Mouse (Mus musculus) heart, adult 2 months (tissue): Measurements from ENCODE around the gene Zdhhc13.
A peak's percentile ranks its signal among the peaks of the same experiment; 100 is the strongest.

Source experiments
- CTCF ChIP-seq: fragments of 200-600 bp; IDR thresholded peaks from 2 replicates; pipeline ENCODE4 v1.8.1; 2022; ENCODE audit warnings: antibody characterized with exemption, mild to moderate bottlenecking, moderate library complexity
- EP300 ChIP-seq: fragments of 200-500 bp; IDR thresholded peaks from 2 replicates; pipeline ENCODE4 v1.6.1; 2011; ENCODE audit warnings: low read depth, low read length, control low read depth; ENCODE audit not compliant: insufficient read depth

DNA sequence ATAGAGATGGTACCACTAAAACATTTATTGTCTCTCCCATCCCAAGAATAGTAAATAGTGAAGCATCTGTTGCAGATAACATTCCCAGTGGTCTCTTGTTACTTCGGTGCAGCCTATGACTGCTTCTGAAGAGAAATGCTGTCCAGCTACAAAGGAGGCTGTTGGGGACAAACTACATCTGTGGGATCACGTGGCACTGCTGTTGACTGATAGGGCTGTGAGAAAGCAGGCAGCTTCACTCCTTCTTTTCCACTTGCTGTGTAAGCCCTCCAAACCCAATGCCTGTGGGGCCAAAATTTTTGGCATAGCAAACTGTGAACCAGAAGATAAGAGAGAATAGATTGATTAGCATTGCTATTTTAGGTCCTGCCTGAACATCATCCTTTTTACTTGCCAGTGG lies 41.6 kb downstream of the Zdhhc13 start:
- TF ChIP-seq CTCF (no peak), EP300 (peak; percentile 69; the same call in 1 of the 2 replicates)
